Mouse (Mus musculus) heart, adult 9 months (tissue): ENCODE measurements at regions not wholly inside any gene's neighbourhood (a gene's known extent, or its start where the extent isn't known, plus 50 kb on each side); places are given as distances from the start of the nearest gene placed in this dataset.

Source experiments
- DNase-seq, 2 experiments: peaks; one replicate each; pipeline ENCODE4 v3.0.0; 2022; ENCODE audit warnings: low spot score in 2 of 2

DNA sequence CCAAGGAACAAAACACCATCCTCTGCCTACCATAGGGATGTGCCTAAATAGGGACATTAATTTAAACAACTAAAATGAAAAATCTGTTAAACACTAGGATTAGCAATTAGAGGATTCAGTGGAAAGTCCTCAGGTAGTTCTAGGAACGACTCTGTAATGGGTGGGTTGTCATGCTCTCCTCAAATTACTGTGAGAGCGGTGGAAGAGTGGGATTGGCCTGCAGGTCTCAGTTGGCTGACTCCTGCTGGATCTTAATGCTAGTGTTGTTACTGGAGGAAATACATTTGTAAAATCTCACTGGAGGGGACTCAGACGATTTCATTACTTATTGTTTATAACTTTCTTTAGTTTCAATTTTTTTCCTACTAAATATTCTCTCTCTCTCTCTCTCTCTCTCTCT is 525.6 kb upstream of the 4930452B06Rik start:
- no peak for DNase-seq

DNA sequence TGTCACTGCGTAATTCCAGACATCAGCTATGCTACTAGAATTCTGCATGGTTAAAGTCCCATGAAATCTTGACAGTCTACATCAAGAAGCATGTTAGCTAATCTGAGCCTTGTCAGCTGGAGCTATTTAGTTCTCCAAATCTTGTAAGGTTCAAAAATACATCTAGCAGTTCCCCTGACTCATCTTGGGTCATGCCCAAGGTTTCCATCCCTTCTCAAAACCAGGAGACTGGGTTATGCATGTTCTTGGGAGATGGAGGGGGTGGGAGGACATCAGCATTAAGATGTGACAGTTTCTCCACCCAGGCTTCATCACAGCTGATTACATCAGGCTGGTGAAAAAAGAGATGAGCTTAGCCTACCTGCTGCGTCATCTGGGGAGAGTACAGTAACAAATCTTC is 495.3 kb upstream of the 4930452B06Rik start:
- no peak for DNase-seq

DNA sequence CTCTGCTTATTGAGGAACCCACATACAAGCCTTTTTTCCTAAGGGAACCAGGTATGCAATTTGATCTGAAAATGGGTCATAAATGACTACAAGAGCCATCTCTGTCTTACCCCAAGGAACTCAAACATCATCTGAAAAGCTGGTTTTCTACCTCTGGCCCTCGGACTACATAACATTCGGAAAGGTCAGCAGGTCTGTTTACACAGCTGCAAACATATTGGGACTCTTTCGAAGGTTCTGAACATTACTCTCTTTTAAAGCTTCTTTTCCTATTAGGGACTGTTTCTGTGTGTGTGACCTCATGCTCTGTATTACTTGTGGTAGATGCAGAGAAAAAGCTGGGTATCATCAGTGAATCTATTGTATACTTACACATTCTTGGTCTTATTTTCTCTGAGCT is 491.9 kb upstream of the 4930452B06Rik start:
- DNase-seq: no peak

DNA sequence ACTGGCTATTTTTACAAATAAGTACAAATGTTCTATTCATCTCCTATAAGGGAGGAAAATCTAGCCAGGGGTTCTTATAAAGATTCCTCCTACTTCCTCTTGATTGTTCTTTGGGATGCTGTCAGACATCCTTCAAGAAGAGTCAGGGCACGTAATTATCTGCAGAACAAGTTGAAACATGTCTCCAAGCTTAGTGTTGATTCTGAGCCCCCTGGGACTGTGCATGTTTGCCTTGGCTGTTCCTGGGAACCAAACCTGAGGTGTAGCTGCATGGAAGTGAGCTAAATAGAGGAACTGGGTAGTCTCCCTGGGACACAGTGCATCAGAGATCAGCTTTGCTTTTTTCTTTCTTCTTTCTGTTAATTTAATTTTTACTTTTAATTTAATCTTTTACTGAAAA is 484.8 kb upstream of the 4930452B06Rik start:
- DNase-seq: no peak

DNA sequence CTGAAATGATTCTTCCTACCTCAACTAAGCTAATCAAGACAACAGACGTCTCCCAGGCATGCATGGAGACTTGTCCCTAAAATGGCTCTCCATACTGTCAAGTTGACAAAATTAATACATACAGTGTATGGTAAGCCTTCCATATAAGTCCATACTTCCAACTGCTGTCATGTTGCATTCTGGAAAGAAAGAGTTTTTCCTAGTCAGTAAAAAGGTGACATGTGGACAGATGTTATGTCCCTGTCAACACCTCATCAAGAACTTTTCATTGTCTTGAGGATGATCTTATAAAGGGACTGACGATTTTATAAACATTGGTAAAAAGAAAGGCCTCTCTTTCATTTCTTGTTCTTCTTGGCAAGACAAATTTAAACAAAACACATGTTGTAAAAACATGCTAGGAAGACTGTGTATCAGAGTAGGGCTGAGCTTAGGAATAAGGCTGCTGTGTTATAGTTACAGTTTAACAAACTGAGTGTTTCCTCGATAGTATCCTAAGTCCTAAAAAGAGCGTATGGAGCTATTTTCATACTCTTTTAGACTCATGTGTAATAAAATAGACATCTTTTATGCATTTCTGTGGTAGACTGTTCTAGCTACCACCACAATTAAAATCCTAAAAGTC is 480.7 kb upstream of the 4930452B06Rik start:
- no peak for DNase-seq

DNA sequence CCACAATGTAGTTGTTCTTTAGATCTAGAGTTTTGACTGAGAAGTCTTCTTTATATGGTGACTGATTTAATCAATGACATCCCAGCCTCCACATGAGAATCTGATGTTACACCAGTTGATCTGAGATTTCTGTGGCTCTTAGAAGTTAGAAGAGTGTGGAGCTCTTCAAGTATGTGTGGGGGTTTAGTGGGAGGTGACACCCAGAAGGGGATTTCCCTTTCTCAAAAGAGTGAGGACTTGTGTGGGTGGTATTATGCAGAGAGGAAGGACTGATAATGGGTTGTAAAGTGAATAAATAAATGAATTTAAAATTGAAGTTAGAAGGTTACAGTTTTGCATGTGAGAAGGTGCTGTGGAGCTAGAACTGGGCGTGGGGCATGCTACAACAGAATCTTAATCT is 439.7 kb upstream of the 4930452B06Rik start:
- DNase-seq: no peak

DNA sequence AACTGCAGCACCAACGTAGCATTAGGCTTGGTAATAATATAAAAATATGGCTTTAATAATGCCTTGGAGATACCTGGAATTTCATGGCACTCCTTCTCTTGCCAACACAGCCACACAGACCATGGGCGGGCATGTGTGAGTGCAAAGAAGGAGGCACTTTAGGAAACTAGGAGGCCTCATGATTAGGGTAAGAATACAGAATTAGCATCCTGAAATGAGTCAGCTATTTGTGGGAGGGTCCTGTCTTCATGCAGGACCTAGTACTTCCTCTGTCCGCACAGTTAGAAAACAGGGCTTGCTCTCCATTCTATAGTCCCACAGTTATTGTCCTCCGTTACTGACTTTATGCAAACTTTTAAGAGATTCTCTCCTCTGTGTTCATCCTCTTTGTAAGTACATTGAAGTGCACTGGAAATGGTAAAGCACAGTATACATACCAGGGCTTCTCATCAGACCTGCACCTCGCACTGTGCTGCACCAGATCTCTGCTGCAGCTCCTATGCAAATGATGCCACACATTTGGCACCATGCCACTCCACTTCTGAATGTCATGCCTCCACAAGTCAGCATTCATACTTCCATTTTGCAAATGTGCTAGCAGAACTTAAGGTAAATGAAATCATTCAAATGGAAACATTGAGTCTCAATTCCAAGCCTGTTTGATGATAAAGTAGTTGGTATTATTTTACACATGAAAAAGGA is 423.7 kb upstream of the 4930452B06Rik start:
- no peak for DNase-seq

DNA sequence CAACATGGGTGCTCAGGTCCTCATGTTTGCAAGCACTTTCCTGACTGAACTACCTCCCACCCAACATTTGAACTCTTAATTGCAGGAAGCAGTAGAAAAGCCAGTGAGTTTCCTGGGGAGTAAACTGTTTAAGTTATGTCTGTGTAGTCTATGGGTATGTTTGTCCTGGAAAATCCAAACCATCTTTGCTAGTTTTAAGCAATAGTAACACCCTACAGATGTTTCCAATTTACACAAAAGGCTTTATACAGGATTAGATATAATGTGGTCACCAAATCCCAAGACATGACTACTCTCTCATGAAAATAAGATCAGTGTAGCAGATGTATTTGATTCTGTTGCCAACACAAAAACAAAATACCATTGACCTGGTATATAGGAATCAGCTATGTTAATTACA is 421.1 kb upstream of the 4930452B06Rik start:
- no peak for DNase-seq

DNA sequence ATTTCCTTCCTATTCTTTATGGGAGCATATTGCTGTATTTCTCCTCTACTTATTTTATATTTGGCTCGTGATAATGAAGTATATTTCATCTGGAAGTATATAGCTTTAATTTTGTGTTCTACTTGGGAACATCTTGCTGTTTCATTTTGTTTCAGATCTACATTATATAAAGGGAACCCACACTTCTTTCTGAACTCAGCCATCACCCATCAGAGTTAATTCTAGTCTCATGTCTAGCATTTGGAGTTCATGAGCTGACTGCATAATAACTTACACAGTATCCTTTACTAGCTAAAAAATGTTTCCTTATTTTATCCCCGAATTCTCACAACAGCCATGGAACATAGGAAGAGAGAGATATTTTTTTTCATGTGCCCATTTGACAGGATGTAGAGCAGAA is 413.6 kb upstream of the 4930452B06Rik start:
- no peak for DNase-seq

DNA sequence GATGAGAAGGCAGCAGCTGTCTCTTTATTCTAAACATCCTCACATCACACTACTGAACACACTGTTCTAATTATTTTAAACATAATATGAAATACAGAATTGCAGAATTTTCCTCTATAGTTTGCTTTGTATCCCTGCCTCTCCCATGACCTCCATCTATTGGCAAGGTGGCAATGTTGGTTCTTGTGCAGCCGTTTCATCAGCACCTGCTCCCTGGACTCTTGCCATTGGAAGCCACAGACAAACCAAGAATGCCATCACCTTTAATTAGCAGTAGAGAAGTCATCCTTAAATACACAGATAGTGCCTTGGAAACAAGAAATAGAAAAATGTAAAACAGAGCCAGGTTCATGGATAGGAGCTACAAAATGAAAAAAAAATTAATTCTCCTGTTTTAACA is 413.0 kb upstream of the 4930452B06Rik start:
- no peak for DNase-seq

DNA sequence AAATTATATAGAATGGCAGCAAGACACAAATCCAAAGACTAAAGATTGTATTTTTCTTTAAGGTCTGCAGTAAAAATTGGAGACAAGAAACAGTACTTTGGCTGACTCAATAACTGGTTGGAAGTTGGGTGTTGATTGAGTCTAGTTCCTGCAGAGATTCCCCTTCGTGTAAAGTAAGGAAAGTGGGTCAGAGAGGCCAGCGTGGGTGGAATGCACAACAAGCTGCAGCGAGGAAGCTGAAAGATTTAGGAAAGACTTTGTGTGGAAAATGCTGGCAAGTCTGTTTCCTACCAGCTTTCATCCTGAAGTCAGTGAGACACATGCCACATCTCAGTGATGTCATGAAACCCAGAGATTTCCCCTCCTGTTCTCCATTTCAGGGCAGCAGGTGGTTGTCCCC is 405.1 kb upstream of the 4930452B06Rik start:
- DNase-seq: no peak

DNA sequence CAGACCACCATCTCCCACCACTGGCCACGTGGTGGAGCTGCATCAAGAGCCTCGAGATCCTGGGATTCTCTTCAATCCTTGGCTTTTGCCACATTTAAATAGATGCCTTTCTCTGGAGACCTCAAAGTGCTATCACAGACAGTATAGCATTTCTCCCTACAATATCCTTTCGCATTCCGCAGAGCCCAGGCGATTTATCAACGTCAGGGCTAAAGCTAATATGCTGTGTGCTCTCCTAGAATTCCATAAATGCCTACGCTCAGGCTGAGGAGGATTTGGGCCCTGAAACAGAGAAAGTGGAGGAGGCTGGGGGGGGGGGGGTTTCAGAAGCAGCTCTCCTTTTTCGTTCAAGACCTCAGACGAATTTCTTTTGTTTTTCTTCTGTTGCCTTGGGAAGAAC is 394.0 kb upstream of the 4930452B06Rik start:
- no peak for DNase-seq

DNA sequence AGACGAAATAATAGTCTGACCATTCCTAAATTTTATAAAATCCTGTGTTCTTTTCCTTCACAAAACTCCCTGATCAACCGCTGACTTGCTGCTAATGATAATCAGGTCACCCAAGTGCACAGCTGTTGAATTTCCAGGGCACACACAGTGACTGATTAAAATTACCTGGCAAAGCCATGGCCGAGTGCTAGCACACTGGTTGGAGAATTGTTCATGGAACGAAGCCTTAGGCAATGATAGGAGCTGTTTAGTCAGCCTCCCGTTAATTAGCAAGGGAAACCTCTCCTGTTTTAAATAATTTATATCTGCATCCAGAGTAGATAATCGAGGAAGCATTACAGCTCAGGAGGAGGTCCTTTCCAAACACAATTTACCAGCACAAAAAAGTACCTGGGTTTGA is 362.8 kb upstream of the 4930452B06Rik start:
- DNase-seq: no peak

DNA sequence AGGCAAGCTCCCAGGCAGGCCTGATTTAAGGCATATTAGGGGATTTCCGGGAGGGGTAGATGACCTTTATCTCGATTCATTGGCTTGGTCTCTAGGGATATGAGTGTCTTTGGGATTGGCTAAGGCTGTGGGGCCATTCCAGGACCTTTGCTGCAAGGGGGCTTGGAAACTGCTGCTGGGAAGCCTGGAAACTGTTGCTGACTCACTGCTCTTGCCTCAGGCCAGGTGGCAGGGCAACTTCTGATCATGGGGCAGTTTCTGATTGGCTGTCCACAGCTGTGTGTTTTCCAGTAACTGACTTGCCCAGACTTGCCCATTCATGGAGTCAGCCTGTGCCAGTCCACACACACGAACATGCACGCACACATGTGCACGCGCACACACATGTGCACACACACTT is 349.8 kb upstream of the 4930452B06Rik start:
- DNase-seq: no peak

DNA sequence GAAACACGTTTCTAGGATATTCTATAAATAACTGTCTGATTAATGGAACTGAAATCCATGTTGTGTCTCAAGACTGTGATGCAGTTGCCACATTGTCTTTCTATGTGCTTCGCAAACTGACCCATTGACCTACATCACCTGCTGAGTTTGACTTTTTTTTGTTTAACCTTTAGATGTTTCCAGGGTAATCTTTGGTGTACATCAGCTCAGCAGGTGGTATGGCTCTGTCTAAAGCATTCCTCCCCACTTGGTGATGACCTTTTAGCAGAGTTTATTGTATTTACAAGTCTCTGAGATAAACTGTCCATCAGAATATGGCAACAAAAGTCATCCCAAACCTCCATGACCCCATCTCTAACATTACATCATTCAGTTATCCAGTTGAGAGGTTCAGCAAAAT is 337.0 kb upstream of the 4930452B06Rik start:
- no peak for DNase-seq

DNA sequence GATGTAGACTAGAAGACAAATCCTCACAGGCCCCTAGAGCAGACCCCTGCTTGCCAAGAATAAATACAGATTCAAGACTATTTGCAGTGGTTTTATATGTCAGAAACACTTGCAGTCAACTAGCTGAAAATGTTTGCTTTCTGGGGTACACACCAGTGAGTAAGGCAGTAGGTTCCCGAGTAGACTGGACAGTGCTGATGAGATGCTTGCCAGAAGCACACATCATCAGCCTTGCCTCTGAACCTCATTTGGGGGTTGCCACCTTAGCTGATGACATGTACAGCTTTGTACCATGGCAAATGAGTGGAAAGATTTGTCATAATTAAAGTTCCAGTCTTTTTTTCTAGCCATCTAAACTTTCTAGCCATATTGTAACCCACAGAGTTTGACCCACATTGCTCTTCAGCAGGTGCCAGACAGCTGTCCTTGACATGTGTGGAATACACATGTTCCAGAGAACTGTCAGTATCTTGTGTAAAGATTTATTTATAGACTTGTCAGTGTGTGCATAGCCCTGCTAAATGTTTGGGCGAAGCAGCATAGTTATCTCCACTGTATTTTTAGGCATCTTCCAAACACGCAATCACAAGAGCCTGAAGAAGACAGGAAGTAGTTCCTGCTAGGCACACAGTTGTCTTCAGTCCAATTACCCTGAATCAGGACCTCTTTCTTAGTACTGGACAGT is 334.5 kb upstream of the 4930452B06Rik start:
- DNase-seq: peak; percentile 20 to 27

DNA sequence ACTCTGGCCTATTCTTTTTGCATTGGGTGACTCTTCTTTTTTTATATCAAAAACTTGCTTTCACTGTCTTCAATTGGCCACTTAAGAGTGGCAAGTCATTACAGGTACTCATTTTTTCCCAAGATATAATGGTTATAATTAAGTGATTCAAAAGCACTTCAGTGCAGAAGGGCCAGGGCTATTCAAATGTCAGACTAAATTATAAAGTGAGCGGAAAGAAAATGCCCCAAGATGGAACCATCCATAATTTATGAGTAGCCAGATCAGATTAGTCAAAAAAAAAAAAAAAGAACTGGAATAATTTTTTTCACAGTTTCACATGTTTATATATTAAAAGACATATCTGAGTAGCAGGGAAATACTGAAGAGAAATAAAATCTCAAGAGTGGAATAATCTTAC is 333.8 kb upstream of the 4930452B06Rik start:
- DNase-seq: no peak

DNA sequence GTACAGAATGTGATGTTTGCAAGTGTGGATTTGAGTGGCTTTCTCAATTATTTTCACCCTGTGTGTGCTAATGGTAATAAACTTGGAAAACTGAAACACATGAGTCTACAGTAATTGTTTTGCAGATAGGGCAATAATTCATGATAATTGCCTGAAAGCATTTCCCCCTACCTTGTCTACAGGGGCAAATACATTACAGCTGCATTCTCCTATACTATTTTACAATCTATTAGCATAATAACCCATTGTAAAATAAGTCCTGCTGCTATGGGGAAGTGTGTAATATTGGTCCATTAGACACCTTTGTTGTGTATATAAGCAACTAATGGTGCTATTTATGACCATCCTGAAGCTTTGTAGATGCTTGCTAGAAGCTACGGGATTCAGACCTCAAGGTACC is 327.4 kb upstream of the 4930452B06Rik start:
- DNase-seq: no peak

DNA sequence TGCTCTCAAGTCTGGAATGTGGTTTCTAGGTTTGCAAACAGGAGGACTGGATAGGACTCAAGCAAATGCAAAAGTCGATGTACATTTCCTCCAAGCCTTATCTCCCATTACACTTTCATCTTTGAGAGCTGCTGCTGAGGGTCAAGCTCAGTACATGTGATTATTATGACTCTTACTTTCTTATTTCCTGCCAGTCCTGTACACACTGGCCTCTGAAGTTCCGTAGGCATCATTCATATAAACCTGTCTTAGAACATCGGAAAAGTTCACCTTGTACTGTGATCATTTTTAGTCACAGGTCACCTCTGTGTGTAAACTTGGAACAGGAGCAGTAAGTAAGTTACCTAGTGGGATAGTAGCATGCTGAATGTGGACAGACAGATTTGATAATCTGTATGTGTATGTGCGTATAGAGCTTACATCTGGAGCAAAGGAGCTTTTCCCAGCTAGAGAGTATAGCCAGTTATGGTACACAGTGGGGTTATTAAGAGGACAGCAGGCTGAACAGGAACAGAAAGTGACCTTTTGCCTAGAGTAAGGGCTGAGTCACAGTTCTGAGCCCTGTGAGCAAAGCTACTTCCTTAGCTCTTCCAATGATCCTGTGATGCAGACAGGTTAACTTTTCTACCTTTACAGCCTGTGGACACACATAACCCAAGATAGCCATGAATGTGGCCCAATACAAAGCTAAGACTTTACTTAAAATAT is 319.2 kb upstream of the 4930452B06Rik start:
- DNase-seq: no peak

DNA sequence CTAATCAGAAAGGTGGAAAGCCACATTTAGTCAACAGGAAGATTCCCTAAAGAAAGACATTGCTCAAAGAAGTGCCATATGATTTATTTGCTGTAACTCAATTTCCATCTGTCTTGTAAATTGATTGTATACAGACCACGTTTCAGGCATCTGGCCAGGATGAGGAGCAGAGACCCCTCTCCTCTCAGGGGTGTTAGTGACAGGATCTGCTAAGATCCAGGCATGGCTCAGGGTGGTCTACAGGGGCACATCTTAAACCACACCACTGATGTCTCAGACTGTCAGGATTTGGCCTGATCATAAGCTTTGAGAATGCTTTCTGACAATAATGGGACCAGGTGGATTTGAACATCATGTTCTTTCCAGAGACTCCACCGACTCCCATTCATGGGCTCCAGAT is 295.5 kb upstream of the 4930452B06Rik start:
- no peak for DNase-seq

DNA sequence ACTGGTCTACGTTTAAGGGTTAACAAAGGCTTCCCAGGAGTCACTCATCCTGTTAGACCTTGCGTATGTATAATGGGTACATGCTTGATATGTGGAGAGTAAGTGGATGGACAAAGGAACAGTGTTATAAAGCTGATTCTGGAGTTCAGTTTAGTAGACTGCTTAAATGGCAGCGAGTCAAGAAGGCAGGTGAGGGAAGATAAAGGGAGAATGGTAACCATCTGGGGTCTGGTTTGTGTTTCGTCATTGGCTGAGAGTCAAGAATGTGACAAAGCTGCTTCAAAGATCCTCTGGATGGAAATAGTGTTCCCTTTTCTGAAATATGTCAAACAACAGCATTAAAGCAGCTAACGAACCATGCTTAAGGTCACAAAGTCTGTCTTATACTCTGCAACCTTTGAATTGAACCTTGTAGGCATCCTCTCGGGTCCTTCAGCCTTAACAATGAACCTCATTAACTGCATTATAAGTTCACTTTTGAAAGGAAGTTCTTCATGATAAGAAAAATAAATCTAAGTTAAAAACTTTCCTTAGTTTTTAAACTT is 286.9 kb upstream of the 4930452B06Rik start:
- DNase-seq: peak; percentile 6 to 26

DNA sequence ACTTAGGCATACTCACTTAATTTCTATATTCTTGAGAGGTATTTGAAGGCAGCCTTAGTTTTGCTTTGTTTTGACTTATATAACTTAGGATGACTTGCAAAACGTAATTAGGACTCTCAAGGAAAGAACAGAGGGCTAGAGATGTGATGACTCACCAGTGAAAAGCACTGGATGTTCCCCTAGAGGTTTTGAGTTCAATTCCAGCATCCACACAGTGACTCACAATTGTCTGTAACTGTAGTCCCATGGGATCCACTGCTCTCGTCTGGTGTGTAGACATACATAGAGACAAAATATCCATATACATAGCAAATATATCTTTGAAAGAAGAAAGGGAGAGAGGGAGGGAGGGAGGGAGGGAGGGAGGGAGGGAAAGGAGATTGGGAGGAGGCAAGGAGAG is 282.7 kb upstream of the 4930452B06Rik start:
- no peak for DNase-seq
